Mouse (Mus musculus): ENCODE results near the gene Evi5l.

Gene Evi5l

DNA sequence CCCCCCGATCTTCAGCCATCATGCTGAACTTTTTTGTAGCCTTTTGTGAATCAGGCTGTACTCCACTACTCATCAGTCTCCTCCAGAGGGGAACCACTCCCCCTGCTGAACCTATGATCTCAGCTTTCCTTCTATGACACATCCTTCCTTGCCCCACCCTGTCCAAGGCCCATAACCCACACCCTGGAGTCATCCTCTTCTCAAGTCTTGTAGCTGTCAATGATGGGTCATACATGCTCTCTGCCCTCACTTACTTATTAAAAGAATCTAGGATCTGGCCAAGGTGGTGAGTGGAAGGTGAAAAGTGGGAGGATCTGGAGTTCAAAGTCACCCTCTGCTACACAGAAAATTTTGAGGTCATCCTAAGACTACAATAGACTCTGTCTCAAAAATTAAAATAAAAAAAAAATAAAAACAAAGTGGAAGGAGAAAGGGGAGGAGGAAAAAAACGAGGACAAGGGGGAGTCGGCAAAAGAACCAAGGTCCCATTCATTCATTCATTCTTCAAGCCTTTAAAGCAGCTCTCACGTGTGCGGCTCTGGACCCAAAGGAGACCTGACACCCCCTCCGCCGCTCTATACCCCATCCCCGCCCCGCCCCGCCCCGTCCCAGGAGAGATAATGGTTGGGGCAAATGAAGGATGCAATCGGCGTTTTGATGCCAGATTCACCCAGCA is 1.1 kb upstream of the Evi5l start:
- H3K27me3 ChIP-seq (ENCODE audit: insufficient read depth, low read length): peaks cover 17% of the 10 kb centered on the region
- TF ChIP-seq NANOG (IDR thresholded peaks at IDR 0.05; ENCODE audit: borderline replicate concordance, low read length) (no peak), POU5F1 (IDR thresholded peaks at IDR 0.05; ENCODE audit: borderline replicate concordance, low read length) (no peak), CTCF (conservative IDR thresholded peaks at IDR 0.05; ENCODE audit: low read length) (no peak)
- H3K36me3 ChIP-seq (ENCODE audit: insufficient read depth, low read length): no peaks in the 10 kb centered on the region
- peak overlapping the region; percentile 92 for H3K4me3 ChIP-seq (replicated peaks; ENCODE audit: low read length)
- no peaks in the 10 kb centered on the region for H3K9me3 ChIP-seq (ENCODE audit: low read length)
- H3K4me1 ChIP-seq (replicated peaks; ENCODE audit: low read depth, low read length): peaks cover 22% of the 10 kb centered on the region

DNA sequence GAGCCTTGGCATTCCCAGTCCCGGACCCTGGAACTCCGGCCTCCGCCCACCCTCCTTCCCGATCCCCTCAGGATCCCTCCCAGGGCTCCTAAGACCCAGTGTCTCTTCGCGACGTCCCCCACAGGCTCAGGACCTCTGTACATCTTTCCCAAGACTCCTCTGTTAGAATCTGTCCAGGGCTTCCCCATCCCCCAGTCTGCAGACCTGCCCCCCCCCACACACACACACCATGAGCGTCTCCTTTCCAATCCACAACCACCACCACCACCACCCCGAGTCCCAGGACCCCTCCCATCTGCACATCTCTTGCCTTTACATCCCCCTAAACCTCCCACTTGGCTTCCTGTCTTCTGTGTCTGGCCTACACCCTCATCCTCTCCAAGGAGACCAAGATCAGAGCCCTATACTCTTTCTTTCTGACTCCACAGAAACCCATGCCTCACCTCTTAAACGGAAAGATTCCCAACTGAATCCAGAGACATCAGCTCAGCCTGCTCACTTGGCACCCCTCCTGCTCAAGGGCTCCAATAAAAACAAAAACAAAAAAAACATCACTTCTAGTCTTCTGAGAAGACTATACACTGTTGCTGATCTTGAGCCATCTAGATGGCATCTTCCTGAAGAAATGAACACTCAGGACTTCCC is 636 bp downstream of the Evi5l start:
- no peaks in the 10 kb centered on the region for H3K36me3 ChIP-seq (ENCODE audit: insufficient read depth, low read length)
- H3K27me3 ChIP-seq (ENCODE audit: insufficient read depth, low read length): peaks cover 17% of the 10 kb centered on the region
- no peak for TF ChIP-seq CTCF (conservative IDR thresholded peaks at IDR 0.05; ENCODE audit: low read length)
- no peak for TF ChIP-seq POU5F1 (IDR thresholded peaks at IDR 0.05; ENCODE audit: borderline replicate concordance, low read length)
- TF ChIP-seq NANOG (IDR thresholded peaks at IDR 0.05; ENCODE audit: borderline replicate concordance, low read length): no peak
- H3K9me3 ChIP-seq (ENCODE audit: low read length): no peaks in the 10 kb centered on the region
- peaks cover 22% of the 10 kb centered on the region for H3K4me1 ChIP-seq (replicated peaks; ENCODE audit: low read depth, low read length)
- H3K4me3 ChIP-seq (replicated peaks; ENCODE audit: low read length): peak overlapping the region; percentile 92

DNA sequence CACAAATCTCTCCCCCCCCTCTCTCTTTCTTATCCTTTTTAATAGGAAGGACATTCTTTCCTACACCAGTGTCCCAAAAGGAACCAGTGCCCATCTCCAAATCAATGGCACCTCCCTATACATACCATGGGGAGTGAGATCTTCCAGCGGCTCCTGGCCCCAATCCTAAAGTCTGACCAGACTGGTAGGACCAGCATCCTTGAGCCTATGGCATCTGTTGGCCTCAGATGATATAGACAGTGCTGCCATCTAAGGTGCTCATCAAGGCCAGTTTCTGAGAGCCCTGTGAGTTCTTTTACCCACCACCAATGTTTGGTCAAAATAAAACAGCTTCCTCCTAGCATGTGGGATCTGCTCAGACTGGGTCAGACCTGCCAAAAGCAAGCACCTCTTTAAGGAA is 1.6 kb downstream of the Evi5l start:
- Histone ChIP-seq H3K4me3 (replicated peaks; ENCODE audit: low read length) (no peak overlapping the region), H3K27me3 (ENCODE audit: insufficient read depth, low read length) (peaks cover 17% of the 10 kb centered on the region), H3K4me1 (replicated peaks; ENCODE audit: low read depth, low read length) (peaks cover 15% of the 10 kb centered on the region), H3K36me3 (ENCODE audit: insufficient read depth, low read length) (no peaks in the 10 kb centered on the region), H3K9me3 (ENCODE audit: low read length) (no peaks in the 10 kb centered on the region)
- no peak for TF ChIP-seq CTCF (conservative IDR thresholded peaks at IDR 0.05; ENCODE audit: low read length)
- no peak for TF ChIP-seq POU5F1 (IDR thresholded peaks at IDR 0.05; ENCODE audit: borderline replicate concordance, low read length)
- no peak for TF ChIP-seq NANOG (IDR thresholded peaks at IDR 0.05; ENCODE audit: borderline replicate concordance, low read length)

DNA sequence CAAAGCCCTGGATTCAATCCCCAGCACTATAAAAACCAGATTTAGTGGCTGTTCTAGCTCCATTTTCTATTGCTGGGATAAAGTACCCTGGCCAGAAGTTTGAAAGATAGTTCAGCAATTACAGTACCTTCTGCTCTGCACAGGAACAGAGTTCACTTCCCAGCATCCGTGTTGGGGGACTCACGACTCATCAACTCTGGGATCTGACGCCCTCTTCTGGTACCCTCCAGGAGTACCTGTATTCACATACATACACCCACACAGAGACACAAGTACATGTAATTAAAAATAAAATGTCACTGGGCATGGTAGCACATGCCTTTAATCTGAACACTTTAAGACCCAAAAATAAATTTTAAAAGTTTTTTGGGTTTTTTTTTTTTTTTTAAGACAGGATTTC is 6.1 kb downstream of the Evi5l start:
- Histone ChIP-seq H3K36me3 (ENCODE audit: insufficient read depth, low read length) (no peaks in the 10 kb centered on the region), H3K4me3 (replicated peaks; ENCODE audit: low read length) (no peak overlapping the region), H3K27me3 (ENCODE audit: insufficient read depth, low read length) (peaks cover 9% of the 10 kb centered on the region; the same call in 1 of the 2 replicates), H3K9me3 (ENCODE audit: low read length) (no peaks in the 10 kb centered on the region), H3K4me1 (replicated peaks; ENCODE audit: low read depth, low read length) (no peaks in the 10 kb centered on the region; the same call in 1 of the 2 replicates)
- TF ChIP-seq CTCF (conservative IDR thresholded peaks at IDR 0.05; ENCODE audit: low read length) (peak; percentile 41; the same call in 1 of the 2 replicates), POU5F1 (IDR thresholded peaks at IDR 0.05; ENCODE audit: borderline replicate concordance, low read length) (no peak)

DNA sequence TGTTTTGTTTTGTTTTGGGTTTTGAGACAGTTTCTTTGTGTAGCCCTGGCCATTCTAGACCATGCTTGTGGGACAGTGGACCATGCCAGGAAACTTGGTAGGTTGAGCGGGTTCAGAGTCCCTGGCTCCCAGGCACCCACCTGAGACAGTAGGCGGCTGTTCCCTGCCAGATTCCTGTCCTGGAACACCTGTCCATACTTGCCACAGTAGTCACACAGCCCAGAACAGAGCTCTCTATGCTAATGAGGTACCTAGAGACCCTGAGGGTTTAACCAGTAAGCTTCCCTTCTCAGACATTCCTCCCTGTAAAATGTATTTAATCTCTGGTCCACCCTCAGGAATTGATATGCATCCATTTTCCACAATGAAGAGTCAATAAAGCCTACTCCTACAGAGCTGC is 7.7 kb downstream of the Evi5l start:
- Histone ChIP-seq H3K9me3 (ENCODE audit: low read length) (no peaks in the 10 kb centered on the region), H3K27me3 (ENCODE audit: insufficient read depth, low read length) (peaks cover 3% of the 10 kb centered on the region; the same call in 1 of the 2 replicates), H3K36me3 (ENCODE audit: insufficient read depth, low read length) (no peaks in the 10 kb centered on the region), H3K4me1 (replicated peaks; ENCODE audit: low read depth, low read length) (no peaks in the 10 kb centered on the region), H3K4me3 (replicated peaks; ENCODE audit: low read length) (no peak overlapping the region)
- TF ChIP-seq POU5F1 (IDR thresholded peaks at IDR 0.05; ENCODE audit: borderline replicate concordance, low read length) (no peak), NANOG (IDR thresholded peaks at IDR 0.05; ENCODE audit: borderline replicate concordance, low read length) (no peak), CTCF (conservative IDR thresholded peaks at IDR 0.05; ENCODE audit: low read length) (no peak)

DNA sequence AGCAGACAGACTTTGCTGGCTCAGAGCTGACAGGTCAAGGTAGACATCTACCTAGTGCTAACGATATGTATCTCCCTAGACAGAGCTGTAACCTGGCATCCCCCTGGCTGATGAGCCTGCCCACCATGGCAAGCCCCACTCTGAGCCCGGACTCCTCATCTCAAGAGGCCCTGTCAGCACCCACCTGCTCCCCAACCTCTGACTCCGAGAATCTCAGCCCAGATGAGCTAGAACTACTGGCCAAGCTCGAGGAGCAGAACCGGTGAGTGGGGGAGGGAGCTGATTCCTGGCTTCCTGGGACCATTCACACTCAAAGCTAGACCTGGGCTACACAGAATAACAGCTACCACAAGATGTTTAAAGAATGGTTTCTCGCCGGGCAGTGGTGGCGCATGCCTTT is 17.0 kb downstream of the Evi5l start:
- TF ChIP-seq NANOG (IDR thresholded peaks at IDR 0.05; ENCODE audit: borderline replicate concordance, low read length) (no peak), CTCF (conservative IDR thresholded peaks at IDR 0.05; ENCODE audit: low read length) (no peak), POU5F1 (IDR thresholded peaks at IDR 0.05; ENCODE audit: borderline replicate concordance, low read length) (no peak)

DNA sequence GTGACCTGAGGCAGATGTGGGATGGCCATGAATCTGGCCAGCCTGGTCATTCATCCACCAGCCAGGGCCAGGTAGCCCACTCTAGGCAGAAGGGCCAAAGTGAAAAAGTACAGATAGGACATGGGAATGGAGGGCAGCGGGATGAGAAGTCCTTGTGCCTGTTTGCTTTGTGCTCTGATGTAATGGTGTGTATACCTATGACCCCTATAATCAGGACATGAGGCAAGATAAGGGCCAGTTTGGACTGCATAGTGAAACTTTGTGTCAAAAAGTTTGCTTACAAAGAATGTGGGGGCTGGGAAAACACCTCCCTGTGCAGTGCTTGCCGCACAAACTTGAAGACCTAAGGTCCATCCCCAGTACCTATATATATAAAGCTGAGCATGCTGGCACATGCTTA is 19.8 kb downstream of the Evi5l start:
- 0 out of 2 replicates have a peak, but pooled peaks cover 5% of the 10 kb centered on the region for H3K36me3 ChIP-seq (ENCODE audit: insufficient read depth, low read length)
- TF ChIP-seq POU5F1 (IDR thresholded peaks at IDR 0.05; ENCODE audit: borderline replicate concordance, low read length) (no peak), NANOG (IDR thresholded peaks at IDR 0.05; ENCODE audit: borderline replicate concordance, low read length) (no peak), CTCF (conservative IDR thresholded peaks at IDR 0.05; ENCODE audit: low read length) (no peak)
- peaks cover 3% of the 10 kb centered on the region; the same call in 1 of the 2 replicates for H3K4me1 ChIP-seq (replicated peaks; ENCODE audit: low read depth, low read length)
- no peaks in the 10 kb centered on the region for H3K9me3 ChIP-seq (ENCODE audit: low read length)
- peaks cover 57% of the 10 kb centered on the region for H3K27me3 ChIP-seq (ENCODE audit: insufficient read depth, low read length)
- no peak overlapping the region for H3K4me3 ChIP-seq (replicated peaks; ENCODE audit: low read length)

More for the DNA sequence above, 17.0 kb downstream of the Evi5l start:
- H3K36me3 ChIP-seq (ENCODE audit: insufficient read depth, low read length): 0 out of 2 replicates have a peak, but pooled peaks cover 5% of the 10 kb centered on the region
- no peak overlapping the region for H3K4me3 ChIP-seq (replicated peaks; ENCODE audit: low read length)
- H3K27me3 ChIP-seq (ENCODE audit: insufficient read depth, low read length): peaks cover 55% of the 10 kb centered on the region
- H3K4me1 ChIP-seq (replicated peaks; ENCODE audit: low read depth, low read length): peaks cover 3% of the 10 kb centered on the region; the same call in 1 of the 2 replicates
- H3K9me3 ChIP-seq (ENCODE audit: low read length): no peaks in the 10 kb centered on the region

DNA sequence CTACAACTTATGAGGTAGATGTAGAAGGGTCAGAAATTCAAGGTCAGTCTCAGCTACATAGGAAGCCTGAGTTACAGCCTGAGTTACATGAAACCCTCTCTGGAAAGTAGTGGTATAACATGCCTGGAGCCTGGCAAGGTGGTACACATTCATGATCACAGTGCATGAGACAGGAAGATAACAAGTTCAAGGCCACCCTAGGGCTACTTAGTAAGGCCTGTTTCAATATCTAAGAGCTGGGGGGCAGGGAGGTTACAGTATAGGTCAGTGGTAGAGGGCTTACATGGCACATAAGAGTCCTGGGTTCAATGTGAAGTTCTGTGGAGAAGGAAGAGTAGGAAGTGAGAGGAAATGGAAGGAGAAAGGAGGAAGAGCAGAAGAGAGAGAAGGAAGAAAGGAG is 22.2 kb downstream of the Evi5l start:
- peaks cover 22% of the 10 kb centered on the region for H3K4me1 ChIP-seq (replicated peaks; ENCODE audit: low read depth, low read length)
- H3K9me3 ChIP-seq (ENCODE audit: low read length): no peaks in the 10 kb centered on the region
- 0 out of 2 replicates have a peak, but pooled peaks cover 5% of the 10 kb centered on the region for H3K36me3 ChIP-seq (ENCODE audit: insufficient read depth, low read length)
- TF ChIP-seq POU5F1 (IDR thresholded peaks at IDR 0.05; ENCODE audit: borderline replicate concordance, low read length): no peak
- TF ChIP-seq NANOG (IDR thresholded peaks at IDR 0.05; ENCODE audit: borderline replicate concordance, low read length): no peak
- TF ChIP-seq CTCF (conservative IDR thresholded peaks at IDR 0.05; ENCODE audit: low read length): no peak
- no peak overlapping the region for H3K4me3 ChIP-seq (replicated peaks; ENCODE audit: low read length)
- H3K27me3 ChIP-seq (ENCODE audit: insufficient read depth, low read length): peaks cover 65% of the 10 kb centered on the region
